Mouse (Mus musculus): ENCODE data around the gene Kif1b. TPM values are rescaled to one million over a fixed set of nuclear protein-coding genes. Genes with fewer than 3 reads are reported as not detected.

The Kif1b gene
- total RNA-seq (2021), result 100 to 1,000 TPM; 392 to 448 TPM
- long read RNA-seq, experiment 1, full-length matches to known transcripts, result 5 of 74 reads
- long read RNA-seq, experiment 1, partial matches to known transcripts, result 21 of 74 reads
- long read RNA-seq, experiment 1, other reads (novel, unspliced or antisense), result 48 of 74 reads
- long read RNA-seq, experiment 2, full-length matches to known transcripts, result 1 of 74 reads
- long read RNA-seq, experiment 2, partial matches to known transcripts, result 26 of 74 reads
- long read RNA-seq, experiment 2, other reads (novel, unspliced or antisense), result 47 of 74 reads

GRCm38 (mm10) chr4:149307596-149308490 lies at the start of gene Kif1b:
Kif1b (minus strand) TSS chr4:149307693.
- DNase-seq (ENCODE audit: low spot score in 2 of 2), result peak; percentile 99 to 100

DNA sequence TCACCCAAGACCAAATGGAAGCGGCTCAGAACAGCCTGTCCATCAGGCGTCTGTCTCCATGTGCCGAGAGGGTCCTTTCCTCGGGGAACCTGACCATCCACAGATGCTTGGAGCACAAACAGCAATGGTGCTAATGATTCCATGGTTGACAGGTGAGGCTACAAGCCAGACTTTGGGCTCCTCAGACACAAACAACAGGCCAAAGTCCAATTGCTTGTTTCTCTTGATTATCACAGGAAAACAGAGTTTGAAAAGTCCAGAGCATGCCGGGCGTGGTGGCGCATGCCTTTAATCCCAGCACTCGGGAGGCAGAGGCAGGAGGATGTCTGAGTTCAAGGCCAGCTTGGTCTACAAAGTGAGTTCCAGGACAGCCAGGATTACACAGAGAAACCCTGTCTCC lies 47.2 kb upstream of the Kif1b start:
- no peak for DNase-seq (ENCODE audit: low spot score in 2 of 2)

DNA sequence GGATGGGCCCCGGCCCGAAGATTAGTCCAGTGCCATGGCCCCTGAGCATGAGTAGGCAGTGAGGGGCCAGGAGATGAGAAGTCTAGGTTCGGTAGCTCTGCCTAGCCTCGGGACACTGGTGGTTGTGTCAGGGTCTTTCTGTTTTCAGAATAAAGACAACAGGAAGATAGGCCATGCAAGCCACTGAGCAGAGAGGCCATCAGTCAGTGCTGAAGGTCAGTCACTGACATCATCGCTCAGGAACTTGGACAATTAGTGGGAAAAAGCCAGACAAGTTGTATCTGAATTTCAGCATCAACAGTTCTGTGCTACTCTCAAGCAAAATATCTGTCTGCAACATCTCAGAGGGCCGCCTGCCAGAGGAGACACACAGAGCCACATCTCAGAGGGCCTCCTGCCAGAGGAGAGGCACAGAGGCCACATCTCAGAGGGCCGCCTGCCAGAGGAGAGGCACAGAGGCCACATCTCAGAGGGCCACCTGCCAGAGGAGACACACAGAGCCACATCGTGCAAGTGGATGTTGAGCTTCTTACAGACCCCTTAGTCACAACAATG lies 44.2 kb upstream of the Kif1b start:
- DNase-seq (ENCODE audit: low spot score in 2 of 2), result no peak

DNA sequence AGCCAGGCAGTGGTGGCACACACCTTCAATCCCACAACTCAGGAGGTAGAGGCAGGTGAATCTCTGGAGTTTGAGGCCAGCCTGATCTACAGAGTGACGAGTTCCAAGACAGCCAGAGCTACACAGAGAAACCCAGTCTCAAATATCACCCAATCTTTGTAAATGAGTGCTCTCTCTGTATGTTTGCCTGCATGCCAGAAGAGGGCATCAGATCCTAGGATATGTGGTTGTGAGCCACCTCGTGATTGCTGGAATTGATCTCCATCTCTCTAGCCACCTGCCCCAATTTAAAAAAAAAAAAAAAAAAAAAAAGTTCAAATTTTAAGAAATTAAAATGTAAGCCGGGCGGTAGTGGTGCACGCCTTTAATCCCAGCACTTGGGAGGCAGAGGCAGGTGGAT lies 41.5 kb upstream of the Kif1b start:
- no peak for DNase-seq (ENCODE audit: low spot score in 2 of 2)

DNA sequence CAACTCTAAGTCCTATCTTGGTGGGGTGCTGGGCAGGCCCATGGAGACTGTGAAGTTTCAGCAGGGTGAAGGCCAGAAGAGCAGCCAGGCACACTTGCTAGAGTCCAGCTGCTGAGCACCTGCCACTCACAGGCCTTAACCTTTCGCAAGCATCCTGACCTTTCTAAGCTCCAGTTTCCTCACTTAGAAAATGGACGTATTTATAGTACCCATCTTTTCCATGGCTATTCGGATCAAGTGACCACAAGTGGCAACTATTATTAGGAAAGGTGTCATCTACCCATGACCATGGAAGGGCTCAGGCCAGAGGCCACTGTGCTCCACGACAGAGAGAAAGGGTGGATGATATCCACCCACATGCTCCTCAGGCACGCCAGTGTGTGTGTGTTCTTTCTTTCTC lies 38.4 kb upstream of the Kif1b start:
- no peak for DNase-seq (ENCODE audit: low spot score in 2 of 2)

DNA sequence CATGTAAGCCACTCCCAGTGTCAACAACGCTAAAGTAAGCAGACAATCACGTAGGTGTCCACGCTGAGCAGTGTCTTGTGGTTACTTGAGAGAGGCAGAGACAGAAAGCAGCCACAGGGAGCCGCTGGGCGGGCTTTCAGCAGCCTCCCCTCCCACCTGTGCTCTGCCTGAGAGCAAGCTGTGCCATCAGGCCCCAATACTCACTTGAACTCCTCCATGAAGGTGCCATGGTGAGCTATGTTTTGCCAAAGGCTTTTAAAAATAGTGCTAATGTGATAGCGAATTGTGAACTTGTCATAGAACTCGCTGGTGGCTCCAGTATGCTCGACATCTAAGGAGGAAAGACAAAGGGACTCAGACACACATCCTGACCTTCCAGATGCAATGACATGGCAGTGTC lies 36.8 kb upstream of the Kif1b start:
- DNase-seq (ENCODE audit: low spot score in 2 of 2), result no peak

DNA sequence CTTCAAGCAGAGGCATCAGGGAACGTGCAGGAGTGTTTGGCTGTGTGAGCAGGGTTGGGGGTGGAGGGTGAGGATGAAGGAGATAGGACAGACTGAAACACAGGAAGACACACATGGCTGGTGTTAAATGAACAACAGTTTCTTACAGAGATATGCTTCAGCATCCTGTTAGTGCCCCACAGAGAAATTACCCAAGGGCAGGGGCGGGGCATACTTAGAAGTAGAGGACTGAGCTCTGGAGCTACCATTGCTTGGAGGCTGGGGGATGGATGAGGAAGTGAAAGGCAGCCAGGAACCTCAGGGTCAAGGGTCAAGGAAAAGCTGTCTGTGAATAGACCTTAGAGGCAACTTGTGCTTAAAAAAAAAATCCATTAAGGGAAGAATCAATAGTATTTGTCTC lies 33.2 kb upstream of the Kif1b start:
- DNase-seq (ENCODE audit: low spot score in 2 of 2), result no peak

DNA sequence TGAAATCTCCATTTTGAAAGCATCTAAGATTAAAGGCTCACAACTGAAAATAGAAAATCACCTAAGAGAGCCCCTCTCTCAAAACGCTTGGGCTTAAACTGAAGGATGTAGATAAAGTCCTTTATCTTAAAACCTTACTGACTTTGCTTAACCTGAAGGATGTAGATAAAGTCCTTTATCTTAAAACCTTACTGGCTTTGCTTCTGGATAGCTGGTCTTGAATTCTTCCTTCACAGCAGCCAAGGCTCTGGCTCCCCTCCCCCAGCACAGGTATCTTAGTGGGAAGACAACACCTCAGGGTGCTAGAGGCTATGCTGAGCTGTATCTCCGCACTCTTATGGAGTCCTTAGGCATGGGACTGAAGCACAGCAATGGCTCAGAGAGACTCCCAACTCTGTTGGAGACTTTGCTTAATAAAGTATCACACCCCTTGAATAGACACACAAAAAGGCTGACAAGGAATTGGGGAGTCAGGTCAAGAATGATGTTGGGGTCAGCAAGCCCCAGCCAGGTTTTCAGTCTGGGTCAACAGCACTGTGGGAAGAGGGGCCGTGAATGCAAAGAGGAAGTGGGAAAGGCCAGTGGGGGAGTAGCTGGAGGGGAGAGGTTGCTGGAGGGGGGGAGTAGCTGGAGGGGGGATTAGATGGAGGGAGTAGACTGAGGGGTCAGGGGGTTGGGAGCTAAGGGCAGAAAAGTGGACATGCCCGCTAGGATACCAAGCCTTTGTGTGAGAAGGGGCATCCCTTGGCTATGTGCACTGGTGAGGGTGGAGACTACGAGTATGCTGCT lies 32.1 kb upstream of the Kif1b start:
- no peak for DNase-seq (ENCODE audit: low spot score in 2 of 2)

DNA sequence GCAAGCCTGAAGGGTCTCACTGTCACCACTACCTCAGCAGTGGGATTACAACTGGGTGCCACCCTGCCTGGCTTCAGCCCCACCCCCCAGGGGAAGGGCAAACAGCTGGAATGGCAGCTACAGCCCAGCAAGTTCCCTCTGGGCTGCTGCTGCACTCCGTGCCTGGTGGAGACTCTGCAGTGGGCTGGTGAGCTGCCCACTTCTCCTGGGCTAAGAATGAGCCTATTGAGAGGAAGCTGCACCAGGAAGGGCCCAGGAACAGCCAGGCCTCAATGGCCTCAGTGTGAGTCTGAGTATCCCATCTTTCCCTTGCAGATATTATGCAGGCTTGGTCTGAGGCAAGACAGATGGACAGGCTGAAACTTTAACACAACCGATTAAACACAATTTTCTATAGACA lies 30.6 kb upstream of the Kif1b start:
- DNase-seq (ENCODE audit: low spot score in 2 of 2), result peak in 1 of 2 experiments; percentile 44

- no peak for DNase-seq (ENCODE audit: low spot score in 2 of 2)
These were observed 29.9 kb upstream of the Kif1b start for GRCm38 (mm10) chr4:149337353-149337752.

DNA sequence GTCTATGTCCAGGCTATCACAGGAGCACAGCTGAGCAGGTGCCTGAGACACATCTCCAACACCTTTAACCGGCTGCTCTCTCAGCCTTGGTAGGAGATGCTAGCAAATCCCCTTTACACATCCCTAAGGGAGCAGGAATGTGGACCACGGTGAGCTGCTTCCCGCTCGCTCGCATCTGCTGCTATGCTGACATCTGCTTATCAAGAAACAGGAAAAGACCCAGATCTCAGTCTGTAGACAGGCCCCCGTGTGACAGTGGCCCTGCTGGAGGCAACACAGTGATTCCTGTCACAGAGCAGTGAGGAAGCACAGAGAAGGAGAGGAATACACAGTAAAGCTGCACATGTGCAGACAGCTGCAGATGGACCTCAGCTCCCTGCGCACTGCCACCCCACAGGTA lies 28.8 kb upstream of the Kif1b start:
- no peak for DNase-seq (ENCODE audit: low spot score in 2 of 2)

GRCm38 (mm10) chr4:149334881-149335280 lies 27.4 kb upstream of the Kif1b start:
- DNase-seq (ENCODE audit: low spot score in 2 of 2), result no peak

DNA sequence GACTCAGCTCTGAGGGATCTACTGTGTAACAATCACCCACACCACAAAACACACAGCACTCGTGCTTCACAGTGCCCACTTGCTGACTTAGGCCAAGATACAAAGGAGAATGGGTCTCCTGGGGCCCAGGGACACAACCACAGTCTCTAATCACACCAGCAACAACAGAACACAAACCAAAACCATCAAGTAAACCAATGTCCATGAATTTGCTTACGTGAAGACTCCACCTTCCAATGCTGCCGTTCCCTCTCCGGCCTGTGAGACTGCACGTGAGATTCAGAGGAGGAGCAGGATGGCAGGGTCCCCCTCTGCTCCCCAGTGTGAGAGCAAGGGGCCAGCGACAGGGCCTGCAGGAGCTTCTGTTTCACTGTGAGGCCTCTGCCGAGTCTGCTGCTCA lies 25.2 kb upstream of the Kif1b start:
- no peak for DNase-seq (ENCODE audit: low spot score in 2 of 2)

DNA sequence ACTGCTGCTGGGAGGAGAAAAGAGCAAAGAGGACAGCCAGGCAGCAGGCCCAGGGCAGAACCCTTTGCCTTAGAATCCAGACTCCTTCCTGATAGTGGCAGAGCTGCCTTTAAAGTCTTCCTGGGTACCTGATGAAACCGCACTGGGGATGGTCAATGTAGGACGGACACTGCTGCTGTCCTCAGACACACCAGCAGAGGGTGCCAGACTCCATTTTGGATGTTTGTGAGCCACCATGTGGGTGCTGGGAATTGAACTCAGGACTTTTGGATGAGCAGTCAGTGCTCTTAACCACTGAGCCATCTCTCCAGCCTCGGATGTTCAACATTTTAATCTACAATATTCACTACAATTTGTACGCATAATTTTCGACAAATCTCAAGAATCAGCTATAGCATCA lies 23.0 kb upstream of the Kif1b start:
- no peak for DNase-seq (ENCODE audit: low spot score in 2 of 2)

GRCm38 (mm10) chr4:149328735-149329134 lies 21.2 kb upstream of the Kif1b start:
- no peak for DNase-seq (ENCODE audit: low spot score in 2 of 2)

DNA sequence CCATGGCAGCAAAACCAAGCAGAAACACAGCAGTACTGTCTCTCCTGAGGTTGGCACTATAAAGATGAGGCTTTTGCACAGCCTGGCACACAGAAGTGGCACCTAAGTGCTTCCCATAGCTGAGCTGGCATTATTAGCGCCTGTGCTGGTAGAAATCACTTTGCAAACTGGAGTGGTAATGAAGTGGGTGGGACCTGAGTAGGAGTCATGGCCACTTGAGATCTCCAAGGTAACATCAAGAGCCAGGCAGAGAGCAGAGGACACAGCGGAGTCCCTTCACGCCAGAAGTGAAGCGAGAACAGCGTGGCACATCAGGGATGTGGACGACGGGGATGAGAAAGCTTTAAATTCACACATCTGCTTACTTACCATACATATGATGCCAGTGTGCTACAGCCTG lies 19.8 kb upstream of the Kif1b start:
- no peak for DNase-seq (ENCODE audit: low spot score in 2 of 2)

- DNase-seq (ENCODE audit: low spot score in 2 of 2), result no peak
These were observed 18.1 kb upstream of the Kif1b start for GRCm38 (mm10) chr4:149325411-149326162.

DNA sequence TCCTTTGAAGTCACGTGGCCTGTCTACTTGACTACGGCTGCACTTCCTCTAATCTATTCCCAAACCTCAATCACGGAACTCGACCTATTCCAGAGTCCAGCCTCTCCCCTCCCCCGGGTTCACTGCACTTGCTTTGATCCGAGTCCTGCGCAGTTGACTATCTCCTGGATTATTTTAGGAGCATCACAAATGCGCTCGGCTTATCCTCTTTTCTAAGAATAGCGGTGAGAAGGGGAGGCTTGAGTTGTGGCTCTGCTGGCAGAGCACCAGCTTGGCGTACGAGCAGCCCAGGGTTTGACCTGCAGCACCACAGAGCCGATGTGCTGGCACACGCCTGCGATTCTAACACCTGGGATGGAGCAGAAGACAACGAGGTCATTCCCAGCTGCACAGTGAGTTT lies 16.2 kb upstream of the Kif1b start:
- DNase-seq (ENCODE audit: low spot score in 2 of 2), result no peak

- DNase-seq (ENCODE audit: low spot score in 2 of 2), result no peak
These were observed 15.2 kb upstream of the Kif1b start for GRCm38 (mm10) chr4:149322718-149323117.

DNA sequence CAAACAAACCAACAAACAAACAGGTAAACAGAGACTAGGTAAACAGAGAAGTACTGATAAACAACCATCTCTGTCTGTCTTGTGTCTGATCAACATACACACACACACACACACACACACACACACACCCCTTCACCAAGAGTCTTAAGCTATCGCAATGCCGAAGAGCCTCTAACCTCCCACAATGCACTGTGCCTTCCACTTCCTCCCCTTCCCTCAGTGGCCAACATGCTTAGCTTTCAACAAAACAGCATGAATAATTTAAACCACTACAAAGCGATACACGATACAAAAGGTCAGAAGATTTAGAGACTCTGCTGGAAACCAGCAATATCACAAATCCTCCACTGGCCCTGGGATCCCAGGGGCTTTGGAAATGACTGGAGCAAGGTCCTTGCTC lies 14.8 kb upstream of the Kif1b start:
- no peak for DNase-seq (ENCODE audit: low spot score in 2 of 2)

DNA sequence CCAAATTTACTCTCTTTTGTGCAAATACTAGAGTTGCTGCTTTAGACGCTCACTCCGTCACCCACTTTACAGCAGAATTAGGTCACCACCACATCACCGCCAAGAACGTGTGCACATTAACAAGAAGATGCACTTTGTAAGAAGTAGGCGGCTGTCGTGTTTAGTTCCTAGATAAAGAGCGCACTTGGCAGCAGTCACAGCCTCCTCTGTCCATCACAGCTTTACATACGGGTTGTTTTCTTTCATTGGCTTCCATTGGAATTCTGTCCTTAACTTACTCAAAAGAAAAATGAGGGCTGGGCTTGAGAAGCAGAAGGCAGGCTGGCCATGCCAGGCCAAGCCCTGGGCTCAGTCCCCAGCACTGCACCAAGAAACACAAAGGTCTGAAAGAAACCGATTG lies 11.6 kb upstream of the Kif1b start:
- DNase-seq (ENCODE audit: low spot score in 2 of 2), result no peak

Measured in layer of hippocampus, postnatal 14 days (tissue).